Mouse (Mus musculus) limb, embryonic 14.5 days (tissue): ENCODE results near the gene Lama1. TPM values are rescaled to one million over a fixed set of nuclear protein-coding genes. Genes with fewer than 3 reads are reported as not detected.

Experiments used
- ATAC-seq: fragments of 200-750 bp; cut with Nextera tagmentation; 2 replicates; pipeline ENCODE4 v1.8.0; 2017; ENCODE audit warnings: low read depth, moderate number of reproducible peaks, moderate TSS enrichment; ENCODE audit not compliant: low FRiP score
- DNase-seq: peaks from one replicate; pipeline ENCODE4 v3.0.0-alpha.2; 2015; ENCODE audit warnings: low spot score
- H3K27ac ChIP-seq: fragments of 300-500 bp; sonication (generic); replicated peaks from 2 replicates; pipeline ENCODE4 v1.5.1; 2014; ENCODE audit warnings: low read depth, mild to moderate bottlenecking, low read length, moderate library complexity, mixed read lengths
- H3K27me3 ChIP-seq: fragments of 300-500 bp; sonication (generic); 2 replicates; pipeline ENCODE4 v1.6.1; 2014; ENCODE audit warnings: low read length, mixed read lengths; ENCODE audit not compliant: control insufficient read depth, insufficient read depth
- H3K36me3 ChIP-seq: fragments of 300-500 bp; sonication (generic); 2 replicates; pipeline ENCODE4 v1.6.1; 2014; ENCODE audit warnings: mild to moderate bottlenecking, low read length, moderate library complexity, mixed read lengths; ENCODE audit not compliant: control insufficient read depth, insufficient read depth
- H3K4me1 ChIP-seq: fragments of 300-500 bp; sonication (generic); 2 replicates; pipeline ENCODE4 v1.6.1; 2014; ENCODE audit warnings: antibody characterized with exemption, low read length, mixed read lengths; ENCODE audit not compliant: control insufficient read depth, insufficient read depth
- H3K4me2 ChIP-seq: fragments of 300-500 bp; sonication (generic); replicated peaks from 2 replicates; pipeline ENCODE4 v1.6.1; 2014; ENCODE audit warnings: low read depth, mild to moderate bottlenecking, low read length, moderate library complexity; ENCODE audit not compliant: severe bottlenecking
- H3K4me3 ChIP-seq: fragments of 300-500 bp; sonication (generic); replicated peaks from 2 replicates; pipeline ENCODE4 v1.5.1; 2014; ENCODE audit warnings: low read length
- H3K9ac ChIP-seq: fragments of 300-500 bp; sonication (generic); 2 replicates; pipeline ENCODE4 v1.6.1; 2014; ENCODE audit warnings: mild to moderate bottlenecking, low read depth, low read length, moderate library complexity; ENCODE audit not compliant: severe bottlenecking
- H3K9me3 ChIP-seq: fragments of 300-500 bp; sonication (generic); 2 replicates; pipeline ENCODE4 v1.6.1; 2016; ENCODE audit warnings: low read length; ENCODE audit not compliant: control insufficient read depth
- POLR2A ChIP-seq: fragments of 200-500 bp; IDR thresholded peaks from 2 replicates; pipeline ENCODE4 v1.8.0; 2012; ENCODE audit warnings: inconsistent platforms, mild to moderate bottlenecking, moderate library complexity, borderline replicate concordance; ENCODE audit not compliant: insufficient read depth, insufficient read length; ENCODE audit errors: extremely low read depth
- WGBS: fragments of 180-500 bp; shearing (Covaris S2); extraction: QIAGEN DNeasy Blood & Tissue Kit; methylation state at CpG from one replicate; pipeline ENCODE4 v1.1.7; 2014; 5-methylcytosine and 5-hydroxymethylcytosine counted together
- polyA plus RNA-seq, 2 experiments: library from polyadenylated mRNA; depleted of rRNA in 1 of 2; stranded (reverse) in 1 of 2; unstranded in 1 of 2; fragments of >200 nt; fragmentation: Nextera tagmentation in 1 of 2; extraction: Ambion mirVana in 1 of 2; gene quantifications; 2 replicates each; pipeline versions ENCODE4 v1.2.1 to v1.2.3; 2012 to 2014

Gene Lama1
- polyA plus RNA-seq, 2 experiments: 4.0 to 4.1 TPM

DNA sequence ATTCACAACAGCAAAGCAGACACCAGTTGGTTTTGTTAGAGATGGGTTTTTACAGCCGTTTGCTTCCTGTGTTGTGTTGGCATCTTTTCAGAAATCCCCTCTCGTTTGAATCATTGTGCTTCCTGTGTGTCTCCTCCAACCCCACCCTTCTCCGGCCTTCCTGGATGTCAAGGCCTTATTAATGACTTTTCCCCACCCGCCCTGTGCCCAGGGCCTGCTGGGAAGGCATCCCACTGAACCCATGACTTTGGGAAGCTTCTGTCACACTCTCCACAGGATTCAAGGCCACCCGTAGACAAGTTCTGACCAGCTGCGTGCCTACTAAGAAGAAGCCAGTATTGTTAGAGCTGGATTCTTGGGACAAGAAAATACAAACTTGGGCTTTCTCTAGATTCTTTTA is 16.0 kb upstream of the Lama1 start:
- no peaks in the 10 kb centered on the region for H3K36me3 ChIP-seq
- H3K4me2 ChIP-seq: no peak overlapping the region
- H3K9me3 ChIP-seq: no peaks in the 10 kb centered on the region
- no peak overlapping the region for H3K9ac ChIP-seq
- no peak for DNase-seq
- no peaks in the 10 kb centered on the region for H3K4me1 ChIP-seq
- no peak for ATAC-seq
- 67% methylated on average over 6 of the region's 6 CpGs for WGBS
- H3K27ac ChIP-seq: no peak overlapping the region
- H3K27me3 ChIP-seq: no peaks in the 10 kb centered on the region
- no peak for TF ChIP-seq POLR2A
- no peak overlapping the region for H3K4me3 ChIP-seq

DNA sequence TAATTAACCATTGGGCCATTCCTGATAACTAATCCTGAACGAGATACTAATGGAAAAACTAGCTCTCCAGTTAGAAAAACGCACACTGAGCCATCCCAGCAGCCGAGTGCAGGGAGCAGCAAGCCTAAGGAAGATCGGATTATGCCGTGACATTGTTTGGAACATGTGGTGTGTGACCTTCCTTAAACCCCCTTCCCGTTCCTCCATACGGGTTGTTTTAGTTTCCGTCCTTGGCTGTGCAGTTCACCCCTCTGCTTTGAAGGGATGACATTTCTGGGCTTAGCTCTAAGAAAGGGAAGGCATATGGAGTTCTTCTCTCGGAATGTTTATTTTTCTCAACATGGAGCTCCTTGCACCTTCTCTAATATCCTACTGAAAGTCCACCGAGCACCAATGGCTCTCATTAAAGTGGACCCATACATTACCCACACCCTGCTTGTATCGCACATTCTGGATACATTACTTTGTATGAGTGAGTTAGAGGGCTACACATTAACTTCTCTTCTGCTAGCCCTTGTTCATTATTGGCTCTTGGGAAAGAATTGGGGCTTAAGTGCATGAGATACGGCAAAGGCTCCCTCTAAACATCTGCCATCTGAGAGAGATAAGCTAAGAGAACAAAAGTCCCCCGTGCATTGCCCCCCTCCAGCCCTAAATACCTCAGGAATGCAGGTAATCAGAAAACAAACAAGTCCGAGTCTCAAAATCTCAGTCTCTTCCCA is 11.9 kb upstream of the Lama1 start:
- no peaks in the 10 kb centered on the region for H3K27me3 ChIP-seq
- DNase-seq: no peak
- no peak overlapping the region for H3K4me2 ChIP-seq
- no peak for ATAC-seq
- H3K4me1 ChIP-seq: no peaks in the 10 kb centered on the region
- WGBS: 57% methylated on average over 14 of the region's 14 CpGs
- no peak overlapping the region for H3K4me3 ChIP-seq
- no peaks in the 10 kb centered on the region for H3K36me3 ChIP-seq
- TF ChIP-seq POLR2A: no peak
- no peak overlapping the region for H3K27ac ChIP-seq
- H3K9ac ChIP-seq: no peak overlapping the region
- H3K9me3 ChIP-seq: no peaks in the 10 kb centered on the region

DNA sequence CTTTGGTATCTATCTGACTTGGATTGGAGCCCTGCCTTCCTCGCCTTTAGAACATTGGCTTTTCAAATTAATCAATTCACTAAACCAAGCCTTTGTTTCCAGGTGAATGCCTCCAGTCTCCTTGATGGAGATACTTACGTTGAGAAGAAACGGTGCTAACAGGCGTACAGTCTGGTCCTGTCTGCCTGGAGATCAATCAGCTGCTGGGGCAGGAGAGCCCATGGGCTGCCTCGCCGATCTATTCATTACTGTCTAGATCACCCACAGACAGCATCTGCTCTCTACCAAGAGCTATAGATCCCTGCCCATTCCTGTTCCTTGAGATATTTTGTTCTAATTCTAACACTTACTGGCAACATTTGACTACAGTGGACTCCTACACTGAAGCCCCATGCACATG is 9.6 kb upstream of the Lama1 start:
- DNase-seq (no peak), ATAC-seq (no peak)
- Histone ChIP-seq H3K27me3 (no peaks in the 10 kb centered on the region), H3K4me1 (no peaks in the 10 kb centered on the region), H3K27ac (no peak overlapping the region), H3K9me3 (no peaks in the 10 kb centered on the region), H3K9ac (no peak overlapping the region), H3K4me2 (no peak overlapping the region), H3K4me3 (no peak overlapping the region), H3K36me3 (no peaks in the 10 kb centered on the region)
- no peak for TF ChIP-seq POLR2A
- WGBS: 93% methylated on average over 6 of the region's 6 CpGs

DNA sequence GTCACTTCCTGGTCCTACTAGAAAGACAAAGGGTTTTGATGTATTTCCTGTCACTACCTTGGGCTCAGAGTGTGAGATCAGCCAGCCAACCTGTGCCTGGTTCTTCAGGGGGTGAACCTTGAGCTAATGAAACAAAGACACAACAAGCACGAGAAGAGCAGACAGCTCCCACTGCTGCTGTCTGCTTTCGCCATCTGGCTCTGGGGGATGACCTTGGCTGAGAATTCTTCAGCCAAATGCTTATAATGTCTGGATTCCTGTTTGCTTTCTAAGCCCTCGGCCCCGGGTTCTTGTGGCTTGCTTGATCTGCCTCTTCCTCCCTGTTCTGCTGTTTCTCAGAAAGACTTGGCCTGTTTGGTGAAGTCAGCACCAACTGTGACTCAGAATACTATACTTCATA is 6.4 kb upstream of the Lama1 start:
- H3K36me3 ChIP-seq: no peaks in the 10 kb centered on the region
- no peak overlapping the region for H3K27ac ChIP-seq
- no peaks in the 10 kb centered on the region for H3K4me1 ChIP-seq
- H3K27me3 ChIP-seq: no peaks in the 10 kb centered on the region
- 64% methylated on average over 4 of the region's 4 CpGs for WGBS
- no peak for TF ChIP-seq POLR2A
- ATAC-seq: no peak
- no peak overlapping the region for H3K9ac ChIP-seq
- no peak overlapping the region for H3K4me2 ChIP-seq
- DNase-seq: no peak
- H3K4me3 ChIP-seq: no peak overlapping the region
- no peaks in the 10 kb centered on the region for H3K9me3 ChIP-seq

DNA sequence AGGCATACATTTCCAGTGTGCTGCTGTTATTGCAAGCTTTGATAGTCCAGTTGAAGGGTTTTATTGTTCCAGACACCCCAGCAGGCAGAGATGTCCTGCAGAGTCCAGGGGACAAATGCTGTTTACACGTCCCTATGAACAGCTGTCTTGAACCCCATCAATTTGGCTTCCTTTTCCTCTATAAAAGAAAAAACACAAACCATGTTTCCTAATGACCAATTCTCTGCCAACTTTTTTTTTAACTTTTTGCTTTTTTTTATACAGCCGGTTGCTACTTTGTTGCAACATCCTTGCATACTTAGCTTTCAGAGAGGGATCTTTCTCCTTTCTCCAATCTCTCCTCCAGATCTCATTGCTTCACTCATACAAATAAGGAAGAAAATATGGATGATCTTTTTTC is 4.4 kb upstream of the Lama1 start:
- no peak overlapping the region for H3K4me2 ChIP-seq
- H3K36me3 ChIP-seq: no peaks in the 10 kb centered on the region
- peaks cover under 1% of the 10 kb centered on the region; the same call in 1 of the 2 replicates for H3K4me1 ChIP-seq
- DNase-seq (no peak), ATAC-seq (no peak)
- H3K27ac ChIP-seq: no peak overlapping the region
- H3K9me3 ChIP-seq: no peaks in the 10 kb centered on the region
- H3K27me3 ChIP-seq: peaks cover 2% of the 10 kb centered on the region; the same call in 1 of the 2 replicates
- H3K9ac ChIP-seq: no peak overlapping the region
- no peak overlapping the region for H3K4me3 ChIP-seq
- WGBS: 40% methylated on average over 2 of the region's 2 CpGs
- no peak for TF ChIP-seq POLR2A
